Mouse (Mus musculus) adrenal gland, postnatal 14 days (tissue): ENCODE measurements at regions not wholly inside any gene's neighbourhood (a gene's known extent, or its start where the extent isn't known, plus 50 kb on each side); places are given as distances from the start of the nearest gene placed in this dataset.
A peak's percentile ranks its signal among the peaks of the same experiment; 100 is the strongest.
"Not testable (repeated sequence)": the region's sequence is repeated elsewhere in the genome, so short reads cannot be mapped to it uniquely, and the experiment has no call there.

Experiments used
- DNase-seq: peaks from one replicate; pipeline ENCODE4 v3.0.0; 2021; ENCODE audit warnings: mixed read lengths

DNA sequence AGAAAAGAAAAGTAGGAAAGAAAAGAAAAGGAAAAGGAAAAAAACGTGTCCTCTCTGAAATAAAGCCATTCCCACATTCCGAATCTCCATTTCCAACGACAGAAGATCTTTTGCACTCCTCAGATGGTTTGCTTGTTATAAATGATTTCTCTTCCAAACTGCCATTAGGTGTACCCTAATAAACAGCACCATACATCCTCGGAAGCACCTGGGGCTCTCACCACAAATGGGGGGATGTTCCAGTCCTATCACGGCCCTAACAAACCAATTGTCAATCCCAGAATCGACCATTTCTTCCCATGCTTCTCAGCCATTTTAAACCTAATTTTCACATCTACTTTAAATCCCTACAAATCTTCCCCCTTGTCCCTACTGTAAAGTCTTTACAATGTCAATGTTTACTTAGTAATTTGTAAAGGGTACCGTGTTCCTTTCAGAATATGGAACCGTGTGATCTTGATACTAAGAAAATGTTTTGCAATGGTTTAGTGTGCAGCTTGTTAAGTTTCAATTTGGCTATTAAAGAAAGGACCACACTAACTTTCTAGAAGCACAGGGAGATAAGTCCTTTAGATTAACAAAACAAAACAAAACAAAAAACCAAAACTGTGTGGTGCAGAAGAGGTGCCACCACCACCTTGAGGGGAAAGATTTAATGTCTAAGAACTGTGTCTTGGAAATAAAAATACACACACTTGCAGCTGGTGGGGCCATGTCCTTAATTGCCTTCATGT lies 66.6 kb upstream of the Chd2 start:
- DNase-seq: peak; percentile 11

- DNase-seq: peak; percentile 19
Measured at GRCm38 (mm10) chr7:73607450-73608005, 65.9 kb upstream of the Chd2 start.

DNA sequence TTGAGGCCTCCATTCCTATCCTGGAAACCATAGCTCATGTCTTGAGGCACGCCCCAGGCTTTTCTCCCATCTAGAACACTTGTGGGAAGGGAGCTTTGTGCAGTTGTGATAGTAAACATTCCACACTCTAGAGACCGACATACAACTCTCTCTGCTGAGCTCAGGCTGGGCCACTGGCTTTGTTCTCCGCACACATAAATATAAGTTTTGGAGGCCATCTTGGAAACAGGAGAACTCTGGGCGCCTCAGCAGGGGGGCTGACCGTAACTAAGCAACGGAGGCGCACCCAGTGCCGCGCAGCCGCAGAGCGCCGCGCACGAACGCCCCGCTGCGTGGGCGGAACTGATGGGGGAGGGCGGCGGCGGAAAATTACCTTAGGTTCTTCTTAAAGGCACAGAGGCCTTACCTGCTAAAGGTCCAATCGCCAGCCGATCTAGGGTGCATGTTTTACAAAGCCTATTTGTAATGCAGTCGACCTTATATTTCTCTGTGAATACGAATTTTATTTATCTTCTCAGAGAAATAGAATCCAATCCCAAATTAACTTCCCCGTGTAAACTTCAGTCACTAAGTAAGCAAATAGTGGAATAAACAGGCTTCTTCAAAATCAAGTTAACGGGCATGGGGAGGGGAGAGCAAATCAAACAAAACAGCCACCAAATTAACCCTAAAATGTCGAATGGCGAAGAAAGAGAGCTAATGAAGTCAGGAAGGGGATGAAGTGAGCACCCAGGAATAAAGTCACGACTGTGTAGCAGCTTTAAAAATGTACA lies 65.2 kb upstream of the Chd2 start:
- DNase-seq: peak; percentile 97

DNA sequence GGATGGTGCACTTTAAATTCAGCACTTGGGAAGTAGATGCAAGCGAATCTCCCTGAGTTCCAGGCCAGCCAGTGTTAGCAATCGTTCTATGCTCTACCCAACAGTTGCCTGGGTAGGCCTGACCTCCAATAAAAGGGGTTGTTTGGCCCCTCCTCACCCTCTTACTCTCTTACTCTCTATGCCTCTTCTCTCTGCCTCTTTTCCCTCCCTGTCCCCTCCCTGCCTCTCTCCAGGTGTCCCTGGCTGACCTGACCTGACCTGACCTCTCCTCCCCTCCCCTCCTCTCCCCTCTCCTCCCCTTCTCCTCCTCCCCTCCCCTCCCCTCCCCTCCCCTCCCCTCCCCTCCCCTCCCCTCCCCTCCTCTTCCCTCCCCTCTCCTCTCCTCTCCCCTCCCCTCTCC lies 63.0 kb upstream of the Chd2 start:
- DNase-seq: no peak

DNA sequence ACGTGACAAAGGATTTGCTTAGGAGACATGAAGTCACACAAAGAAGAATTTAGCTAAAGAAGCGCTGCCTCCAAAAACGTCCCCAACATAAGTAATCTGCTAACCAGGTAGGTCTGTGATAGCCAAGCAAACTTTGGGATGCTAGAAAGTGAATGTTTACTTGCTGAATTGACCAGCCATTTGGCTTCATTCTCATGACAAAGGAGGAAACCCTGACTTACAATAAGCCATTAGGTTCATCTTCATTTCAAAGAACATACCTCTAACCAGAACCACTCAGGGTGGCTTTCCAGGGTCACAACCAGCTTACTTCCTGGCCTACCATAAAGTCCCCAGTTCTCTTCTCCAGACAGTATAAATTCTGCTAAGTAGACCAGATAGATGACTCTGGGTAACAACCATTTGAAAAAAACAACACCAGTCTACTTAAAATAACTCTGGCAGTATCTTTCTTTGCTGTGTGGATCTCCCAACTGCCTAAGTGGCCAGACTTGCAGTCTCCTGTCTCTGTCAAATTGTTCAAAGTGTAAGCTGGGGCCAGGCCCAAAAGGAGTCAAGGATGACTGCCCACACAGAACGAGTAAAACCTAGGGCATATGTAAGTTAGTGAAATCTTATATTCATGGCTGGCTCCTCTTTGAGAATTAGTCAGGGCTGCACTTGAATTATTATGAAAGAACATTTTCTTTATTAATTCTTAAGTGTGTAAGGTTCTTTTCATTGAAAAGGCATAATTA lies 61.4 kb upstream of the Chd2 start:
- no peak for DNase-seq

GRCm38 (mm10) chr7:73601336-73601735 lies 59.7 kb upstream of the Chd2 start:
- DNase-seq: no peak

DNA sequence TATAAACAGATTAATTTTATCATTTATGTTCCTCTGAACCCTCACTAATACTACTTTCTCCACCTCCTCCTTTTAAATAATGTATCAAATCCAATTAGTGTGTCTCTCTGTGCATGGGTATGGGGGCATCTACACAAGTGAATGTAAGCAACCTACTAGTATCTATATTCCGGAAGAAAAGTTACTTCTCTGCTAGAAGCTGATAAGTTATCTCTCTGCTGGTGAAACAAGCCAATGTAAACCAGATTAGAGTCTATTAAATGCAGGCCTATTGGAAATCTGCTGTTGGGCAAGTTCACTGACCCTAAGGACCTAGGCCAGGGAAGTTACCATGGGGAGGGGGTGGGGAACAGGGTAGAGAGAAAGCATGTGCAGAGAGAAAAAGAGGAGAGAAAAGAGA lies 59.1 kb upstream of the Chd2 start:
- DNase-seq: no peak

- DNase-seq: not testable (repeated sequence)
Measured at GRCm38 (mm10) chr7:73600003-73600385, 58.4 kb upstream of the Chd2 start.

DNA sequence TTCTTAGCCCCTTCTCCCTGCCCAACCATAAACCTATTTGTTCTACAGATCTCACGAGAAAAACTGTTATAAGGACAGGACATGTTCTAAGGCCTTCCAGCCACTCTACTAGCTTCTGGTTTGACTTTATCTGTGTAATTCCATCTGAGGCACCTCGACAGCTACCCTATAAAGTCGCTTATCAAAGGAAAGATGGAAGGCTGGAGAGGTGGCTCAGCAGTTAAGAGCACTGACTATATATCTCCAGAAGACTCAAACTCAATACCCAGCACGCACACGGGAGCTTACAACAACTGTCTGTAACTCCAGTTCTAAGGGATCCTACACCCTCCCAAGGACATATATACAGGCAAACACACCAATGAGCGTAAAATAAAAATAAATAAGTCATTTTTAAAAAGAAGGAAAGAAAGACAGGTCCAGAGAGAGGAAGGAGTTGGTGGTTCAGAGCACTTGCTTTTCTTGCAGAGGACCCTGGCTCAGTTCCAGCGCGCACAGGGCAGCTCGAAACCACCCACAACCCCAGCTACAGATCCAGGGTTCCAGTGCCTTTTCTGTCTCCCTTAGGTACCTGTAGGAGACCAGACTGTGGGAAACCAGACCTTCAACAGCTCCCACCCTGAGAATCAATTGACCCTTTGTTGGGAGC lies 57.8 kb upstream of the Chd2 start:
- no peak for DNase-seq

DNA sequence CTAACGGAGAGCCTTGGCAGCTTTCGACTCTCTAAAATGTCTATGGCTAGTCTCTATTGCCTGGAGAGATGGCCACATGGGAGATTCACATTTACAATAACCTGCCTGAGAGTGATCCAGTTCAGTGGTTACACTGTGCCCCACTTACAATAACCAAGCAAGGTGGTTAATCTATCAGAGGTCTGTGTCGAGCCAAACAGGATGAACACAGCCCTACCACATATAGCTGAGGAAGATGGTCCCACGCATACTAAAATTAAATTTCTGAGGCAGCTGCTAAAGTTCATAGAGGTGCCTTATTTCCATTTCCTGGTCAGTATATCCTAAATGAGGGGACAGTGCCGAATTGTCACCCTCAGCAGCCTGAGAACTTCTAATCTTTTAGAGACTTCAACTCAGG lies 56.3 kb upstream of the Chd2 start:
- DNase-seq: no peak

GRCm38 (mm10) chr7:73596866-73597840 lies 55.5 kb upstream of the Chd2 start:
- DNase-seq: no peak

GRCm38 (mm10) chr7:73596415-73596814 lies 54.8 kb upstream of the Chd2 start:
- no peak for DNase-seq

DNA sequence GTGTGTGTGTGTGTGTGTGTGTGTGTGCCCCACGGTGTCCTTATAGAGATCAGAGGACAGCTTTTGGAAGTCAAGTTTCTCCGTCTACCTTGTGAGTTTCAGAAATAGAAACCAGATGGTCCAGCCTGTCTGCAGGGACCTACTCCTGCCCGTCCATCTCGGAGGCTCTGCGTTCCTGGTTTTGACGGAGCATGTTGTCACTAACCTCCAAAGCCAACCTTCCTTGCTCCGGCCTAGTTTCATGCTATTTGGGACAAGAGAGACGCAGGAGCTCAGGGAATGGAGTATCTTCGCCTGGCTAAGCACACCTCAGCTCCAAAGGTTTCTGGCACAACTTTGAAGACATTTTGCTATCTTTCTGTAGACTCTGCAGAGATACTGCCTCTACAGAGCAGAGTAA lies 54.2 kb upstream of the Chd2 start:
- DNase-seq: peak; percentile 34

- DNase-seq: peak; percentile 97
Measured at GRCm38 (mm10) chr7:73595140-73595825, 53.7 kb upstream of the Chd2 start.

DNA sequence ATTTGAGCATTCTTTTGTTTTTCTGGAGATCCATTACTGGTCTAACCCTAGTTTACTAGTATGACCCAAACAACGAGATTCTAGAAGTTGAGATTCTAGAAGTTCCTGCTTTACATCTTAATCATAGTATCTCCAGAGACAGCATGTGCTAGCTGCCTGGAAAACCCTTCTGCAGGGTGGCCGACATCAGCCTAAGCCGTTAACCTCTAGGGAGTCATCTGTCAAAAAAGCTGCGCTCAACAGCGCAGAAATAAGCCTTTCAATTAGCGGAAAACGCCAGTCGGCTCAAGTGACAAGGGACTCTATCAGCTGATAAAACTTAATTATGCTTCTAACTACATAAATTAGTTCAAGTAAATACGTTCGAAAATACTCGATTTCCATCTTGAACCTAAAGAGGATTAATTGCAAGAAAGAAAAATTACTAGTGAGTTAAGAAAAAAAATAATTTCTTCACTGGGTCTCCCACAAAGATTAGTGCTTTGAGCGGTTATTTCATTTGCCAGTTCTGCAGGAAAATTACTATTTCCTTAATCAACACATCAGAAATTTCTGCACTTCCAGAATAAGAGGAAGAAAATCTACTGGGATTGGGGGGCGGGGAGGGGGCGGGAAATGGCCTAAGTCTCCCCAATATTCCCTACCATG lies 53.0 kb upstream of the Chd2 start:
- peak; percentile 57 for DNase-seq

GRCm38 (mm10) chr7:73593645-73594385 lies 52.2 kb upstream of the Chd2 start:
- DNase-seq: peak; percentile 5

- DNase-seq: no peak
Measured at GRCm38 (mm10) chr7:73592857-73593256, 51.2 kb upstream of the Chd2 start.
